Comparison of ENCODE assay signal across 12 mouse cellular contexts in genomic region chr4:132387617-132388016, GRCm38 (mm10). TPM values are rescaled to one million over a fixed set of nuclear protein-coding genes. Genes with fewer than 3 reads are reported as not detected.
DNase-seq lines count a peak whose midpoint lies in the region; ATAC-seq and TF ChIP-seq lines count a peak whose summit lies in the region.
"Had no signal": no experiment of that assay in that cellular context is flagged by ENCODE, and none has a peak within 500 bp of the region (broad histone marks: within the 10 kb centered on the region; RNA-seq: fewer than 3 reads in every experiment).

No protein-coding gene starts in this region.

- no peak overlapping the region for H3K27ac ChIP-seq in forebrain, embryonic 13.5 days
- no peak overlapping the region for H3K27ac ChIP-seq in forebrain, embryonic 15.5 days (replicated peaks)
- H3K27ac ChIP-seq in midbrain, embryonic 11.5 days (ENCODE audit: low read depth, low read length), result no peak overlapping the region
- no peak overlapping the region for H3K27ac ChIP-seq in midbrain, embryonic 10.5 days (replicated peaks)
- peak overlapping the region; percentile 8; the same call in 1 of the 2 replicates for H3K27ac ChIP-seq in olfactory bulb, adult 2 months (ENCODE audit: insufficient read depth, low read depth, low read length)
- H3K27ac ChIP-seq: hindbrain, embryonic 12.5 days; stomach, embryonic 15.5 days had no signal

- no peak overlapping the region for H3K4me2 ChIP-seq in forebrain, embryonic 13.5 days
- H3K4me2 ChIP-seq in forebrain, embryonic 15.5 days (replicated peaks), result no peak overlapping the region
- H3K4me2 ChIP-seq in midbrain, embryonic 11.5 days, result no peak overlapping the region
- H3K4me2 ChIP-seq: hindbrain, embryonic 12.5 days; stomach, embryonic 15.5 days had no signal

- no peaks in the 10 kb centered on the region for H3K9me3 ChIP-seq in forebrain, embryonic 13.5 days (replicated peaks)
- no peaks in the 10 kb centered on the region for H3K9me3 ChIP-seq in forebrain, embryonic 15.5 days
- no peaks in the 10 kb centered on the region for H3K9me3 ChIP-seq in midbrain, embryonic 11.5 days (ENCODE audit: control insufficient read depth, low read length)
- no peaks in the 10 kb centered on the region for H3K9me3 ChIP-seq in midbrain, embryonic 10.5 days (replicated peaks)
- H3K9me3 ChIP-seq: hindbrain, embryonic 12.5 days; stomach, embryonic 15.5 days had no signal

- no peak for TF ChIP-seq CTCF in olfactory bulb, adult 2 months (IDR thresholded peaks at IDR 0.05; ENCODE audit: insufficient read depth, low read depth, low read length)

- intact Hi-C loops in heart, postnatal 14 days (cut with DNase I), result no loop called here

- DNase-seq in midbrain, embryonic 11.5 days (ENCODE audit: low spot score, missing footprints), result peak; percentile 35
- no peak for DNase-seq in midbrain, embryonic 10.5 days (ENCODE audit: low spot score)
- DNase-seq in heart, postnatal 14 days, result peak; percentile 37 to 47
- no peak for DNase-seq in urinary bladder, postnatal 14 days (ENCODE audit: low spot score)
- DNase-seq in embryo, embryonic 9.5 days (ENCODE audit: extremely low spot score), result no peak
- DNase-seq: cerebellum, postnatal 14 days; left cerebral cortex, postnatal 4 days had no signal

- 83% methylated on average over 5 of the region's 5 CpGs for WGBS in forebrain, embryonic 13.5 days
- 86% methylated on average over 5 of the region's 5 CpGs for WGBS in forebrain, embryonic 15.5 days
- 91% methylated on average over 5 of the region's 5 CpGs for WGBS in midbrain, embryonic 11.5 days
- WGBS in midbrain, embryonic 10.5 days, result 85% methylated on average over 5 of the region's 5 CpGs
- WGBS in olfactory bulb, adult 2 months, result 80% methylated on average over 5 of the region's 5 CpGs

- no peak overlapping the region for H3K4me3 ChIP-seq in forebrain, embryonic 13.5 days
- no peak overlapping the region for H3K4me3 ChIP-seq in forebrain, embryonic 15.5 days
- no peak overlapping the region for H3K4me3 ChIP-seq in midbrain, embryonic 11.5 days (ENCODE audit: low read depth, low read length)
- H3K4me3 ChIP-seq in midbrain, embryonic 10.5 days, result no peak overlapping the region
- no peak overlapping the region for H3K4me3 ChIP-seq in olfactory bulb, adult 2 months (ENCODE audit: insufficient read depth, low read depth, low read length)
- H3K4me3 ChIP-seq: hindbrain, embryonic 12.5 days; stomach, embryonic 15.5 days had no signal

- H3K9ac ChIP-seq in forebrain, embryonic 13.5 days, result peak overlapping the region; percentile 43; the same call in 1 of the 2 replicates
- H3K9ac ChIP-seq in forebrain, embryonic 15.5 days (replicated peaks), result no peak overlapping the region
- H3K9ac ChIP-seq in midbrain, embryonic 11.5 days (ENCODE audit: low read length), result no peak overlapping the region
- H3K9ac ChIP-seq: hindbrain, embryonic 12.5 days; stomach, embryonic 15.5 days had no signal

- peaks cover 27% of the 10 kb centered on the region for H3K36me3 ChIP-seq in forebrain, embryonic 13.5 days (ENCODE audit: poor library complexity, severe bottlenecking)
- 0 out of 2 replicates have a peak, but pooled peaks cover 6% of the 10 kb centered on the region for H3K36me3 ChIP-seq in forebrain, embryonic 15.5 days
- H3K36me3 ChIP-seq in midbrain, embryonic 11.5 days (ENCODE audit: control insufficient read depth, insufficient read depth, low read length), result no peaks in the 10 kb centered on the region
- H3K36me3 ChIP-seq in midbrain, embryonic 10.5 days, result peaks cover 38% of the 10 kb centered on the region
- H3K36me3 ChIP-seq: stomach, embryonic 15.5 days had no signal

- H3K4me1 ChIP-seq in forebrain, embryonic 13.5 days, result 0 out of 2 replicates have a peak, but pooled peaks cover 3% of the 10 kb centered on the region
- no peaks in the 10 kb centered on the region for H3K4me1 ChIP-seq in forebrain, embryonic 15.5 days
- H3K4me1 ChIP-seq in midbrain, embryonic 11.5 days (ENCODE audit: control insufficient read depth, insufficient read depth, low read length), result no peaks in the 10 kb centered on the region
- 0 out of 2 replicates have a peak, but pooled peaks cover 2% of the 10 kb centered on the region for H3K4me1 ChIP-seq in midbrain, embryonic 10.5 days
- peaks cover 6% of the 10 kb centered on the region for H3K4me1 ChIP-seq in olfactory bulb, adult 2 months (ENCODE audit: control insufficient read depth, insufficient read depth, low read length)
- H3K4me1 ChIP-seq: hindbrain, embryonic 12.5 days; stomach, embryonic 15.5 days had no signal

- ATAC-seq in forebrain, embryonic 13.5 days, result no peak
- ATAC-seq in forebrain, embryonic 15.5 days (replicated peaks), result no peak
- no peak for ATAC-seq in midbrain, embryonic 11.5 days (ENCODE audit: low FRiP score)

- no peak for TF ChIP-seq POLR2A in olfactory bulb, adult 2 months (IDR thresholded peaks at IDR 0.05; ENCODE audit: insufficient read depth, low read depth, low read length)

- no peaks in the 10 kb centered on the region for H3K27me3 ChIP-seq in forebrain, embryonic 13.5 days
- H3K27me3 ChIP-seq in forebrain, embryonic 15.5 days, result no peaks in the 10 kb centered on the region
- no peaks in the 10 kb centered on the region for H3K27me3 ChIP-seq in midbrain, embryonic 11.5 days (ENCODE audit: control insufficient read depth, insufficient read depth, low read length)
- no peaks in the 10 kb centered on the region for H3K27me3 ChIP-seq in midbrain, embryonic 10.5 days (ENCODE audit: low read depth, poor library complexity, severe bottlenecking)
- H3K27me3 ChIP-seq: hindbrain, embryonic 12.5 days; stomach, embryonic 15.5 days had no signal

RNA-seq across cellular contexts. Expression of gene Rcc1, which starts 34.2 kb away (rescaled TPM):
- 82.2 and 89.5 TPM in 2 replicates for polyA plus RNA-seq in forebrain, embryonic 13.5 days (2015; fragmentation: Nextera tagmentation; extraction: Ambion mirVana)
- polyA plus RNA-seq in forebrain, embryonic 15.5 days (2015; fragmentation: Nextera tagmentation; extraction: Ambion mirVana), result 53.3 and 55.1 TPM in 2 replicates
- 62.1 and 70.3 TPM in 2 replicates for polyA plus RNA-seq in midbrain, embryonic 11.5 days (2014; fragmentation: Nextera tagmentation; extraction: Ambion mirVana)
- polyA plus RNA-seq in midbrain, embryonic 10.5 days (2016; fragmentation: Nextera tagmentation; extraction: Ambion mirVana), result 144 and 164 TPM in 2 replicates
- total RNA-seq in heart, postnatal 14 days (2021), result 10 to 100 TPM in 1 of 2 experiments, 1 to 10 TPM in 1; 9.5 to 13.3 TPM
- polyA plus RNA-seq in olfactory bulb, adult 2 months (2012; ENCODE audit: insufficient read depth, insufficient read length, low replicate concordance, missing spikeins), result not detected in 2 replicates

RNA-seq across cellular contexts. Expression of gene Phactr4, which starts 34.7 kb away (rescaled TPM):
- 17.5 and 18.7 TPM in 2 replicates for polyA plus RNA-seq in forebrain, embryonic 13.5 days (2015; fragmentation: Nextera tagmentation; extraction: Ambion mirVana)
- 11.5 and 12.6 TPM in 2 replicates for polyA plus RNA-seq in forebrain, embryonic 15.5 days (2015; fragmentation: Nextera tagmentation; extraction: Ambion mirVana)
- polyA plus RNA-seq in midbrain, embryonic 11.5 days (2014; fragmentation: Nextera tagmentation; extraction: Ambion mirVana), result 22.2 and 22.4 TPM in 2 replicates
- 23.6 and 27.3 TPM in 2 replicates for polyA plus RNA-seq in midbrain, embryonic 10.5 days (2016; fragmentation: Nextera tagmentation; extraction: Ambion mirVana)
- total RNA-seq in heart, postnatal 14 days (2021), result 10 to 100 TPM; 28.4 to 29.8 TPM
- polyA plus RNA-seq in olfactory bulb, adult 2 months (2012; ENCODE audit: insufficient read depth, insufficient read length, low replicate concordance, missing spikeins), result not detected in 2 replicates

RNA-seq across cellular contexts. Expression of gene Trnau1ap, which starts 58.3 kb away (rescaled TPM):
- polyA plus RNA-seq in forebrain, embryonic 13.5 days (2015; fragmentation: Nextera tagmentation; extraction: Ambion mirVana), result 87.8 and 96.4 TPM in 2 replicates
- polyA plus RNA-seq in forebrain, embryonic 15.5 days (2015; fragmentation: Nextera tagmentation; extraction: Ambion mirVana), result 86.3 and 92.3 TPM in 2 replicates
- polyA plus RNA-seq in midbrain, embryonic 11.5 days (2014; fragmentation: Nextera tagmentation; extraction: Ambion mirVana), result 78.0 and 83.3 TPM in 2 replicates
- 83.5 and 87.8 TPM in 2 replicates for polyA plus RNA-seq in midbrain, embryonic 10.5 days (2016; fragmentation: Nextera tagmentation; extraction: Ambion mirVana)
- total RNA-seq in heart, postnatal 14 days (2021), result 10 to 100 TPM; 21.6 to 24.6 TPM
- polyA plus RNA-seq in olfactory bulb, adult 2 months (2012; ENCODE audit: insufficient read depth, insufficient read length, low replicate concordance, missing spikeins), result not detected in 2 replicates

Comparison
In these comparisons a context has a peak if more than half of its experiments do, and no peak if none do; other contexts are left out.
1. DNase-seq: peak in midbrain, embryonic 11.5 days (single experiment) and heart, postnatal 14 days (2 of 2); none in midbrain, embryonic 10.5 days (single experiment), urinary bladder, postnatal 14 days (single experiment) and embryo, embryonic 9.5 days (single experiment).
2. RNA of gene Trnau1ap, which starts 58.3 kb away (polyA plus RNA-seq): 83.5 to 87.8 TPM in midbrain, embryonic 10.5 days, 87.8 to 96.4 TPM in forebrain, embryonic 13.5 days, 86.3 to 92.3 TPM in forebrain, embryonic 15.5 days and 78.0 to 83.3 TPM in midbrain, embryonic 11.5 days; not detected in olfactory bulb, adult 2 months; every median in the first group is over 10 times any median in the second.